Mouse (Mus musculus): ENCODE results near the gene Usp7.

DNA sequence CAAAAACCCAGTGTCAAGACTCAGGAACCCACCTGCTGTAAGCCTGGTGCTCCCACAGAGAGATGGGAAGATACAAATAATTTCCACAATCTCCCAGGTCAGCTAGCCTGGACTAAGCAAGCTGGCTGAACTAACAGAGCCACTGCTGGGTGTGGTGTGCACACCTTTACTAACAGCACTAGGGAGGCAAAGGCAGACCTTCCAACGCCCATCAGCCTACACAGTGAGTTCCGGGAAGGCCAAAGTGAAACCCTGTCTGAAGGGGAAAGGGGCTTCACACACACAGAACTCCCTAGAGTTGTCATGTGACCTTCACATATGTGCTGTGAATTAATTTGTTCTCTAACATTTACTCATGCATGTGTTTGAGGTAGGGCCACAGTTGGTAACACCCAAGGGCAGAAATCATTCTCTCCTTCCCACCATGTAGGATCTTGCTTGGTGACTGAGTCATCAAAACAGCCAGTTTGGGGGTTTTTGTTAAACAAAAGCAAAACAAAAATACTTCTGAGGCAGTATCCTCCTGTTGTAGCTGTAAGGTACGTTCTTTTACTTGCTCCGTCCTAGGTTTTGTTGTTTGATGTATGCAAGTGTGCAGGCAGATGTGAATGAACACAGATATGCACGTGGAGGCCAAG is 63.9 kb downstream of the Usp7 start:
- TF ChIP-seq GATA1 (IDR thresholded peaks at IDR 0.05; ENCODE audit: borderline replicate concordance, low read length): no peak
- TF ChIP-seq CTCF (IDR thresholded peaks at IDR 0.05; ENCODE audit: low read depth, low read length): no peak
- no peak for TF ChIP-seq TAL1 (conservative IDR thresholded peaks at IDR 0.05; ENCODE audit: low read depth, low read length)
- TF ChIP-seq POLR2AphosphoS5 (IDR thresholded peaks at IDR 0.05; ENCODE audit: insufficient replicate concordance, low read depth, low read length): no peak

Data from G1E (cell line).